Mouse (Mus musculus) forebrain, embryonic 11.5 days (tissue): ENCODE measurements around the gene Riiad1. TPM values are rescaled to one million over a fixed set of nuclear protein-coding genes. Genes with fewer than 3 reads are reported as not detected.

ENCODE experiments used
- ATAC-seq: fragments of 200-750 bp; cut with Nextera tagmentation; replicated peaks from 2 replicates; pipeline ENCODE4 v1.8.0; 2017; ENCODE audit warnings: moderate TSS enrichment; ENCODE audit not compliant: low FRiP score
- DNase-seq: peaks from one replicate; pipeline ENCODE4 v3.0.0-alpha.2; 2017; ENCODE audit warnings: low spot score
- H3K27ac ChIP-seq: fragments of 300-500 bp; sonication (generic); 2 replicates; pipeline ENCODE4 v1.5.1; 2014; ENCODE audit warnings: low read depth, low read length
- H3K27me3 ChIP-seq: fragments of 300-500 bp; sonication (generic); 2 replicates; pipeline ENCODE4 v1.6.1; 2014; ENCODE audit warnings: mild to moderate bottlenecking, low read length, mixed read lengths; ENCODE audit not compliant: control insufficient read depth, insufficient read depth
- H3K36me3 ChIP-seq: fragments of 300-500 bp; sonication (generic); 2 replicates; pipeline ENCODE4 v1.6.1; 2014; ENCODE audit warnings: mild to moderate bottlenecking, low read length, moderate library complexity, mixed read lengths; ENCODE audit not compliant: control insufficient read depth, insufficient read depth
- H3K4me1 ChIP-seq: fragments of 300-500 bp; sonication (generic); replicated peaks from 2 replicates; pipeline ENCODE4 v1.6.1; 2014; ENCODE audit warnings: low read length, mixed read lengths; ENCODE audit not compliant: control insufficient read depth, insufficient read depth
- H3K4me2 ChIP-seq: fragments of 300-500 bp; sonication (generic); 2 replicates; pipeline ENCODE4 v1.6.1; 2014; ENCODE audit warnings: low read depth, mild to moderate bottlenecking, low read length, moderate library complexity, mixed read lengths; ENCODE audit not compliant: severe bottlenecking
- H3K4me3 ChIP-seq: fragments of 300-500 bp; sonication (generic); 2 replicates; pipeline ENCODE4 v1.5.1; 2014; ENCODE audit warnings: low read depth, low read length
- H3K9ac ChIP-seq: fragments of 300-500 bp; sonication (generic); 2 replicates; pipeline ENCODE4 v1.6.1; 2014; ENCODE audit warnings: low read length
- H3K9me3 ChIP-seq: fragments of 300-500 bp; sonication (generic); 2 replicates; pipeline ENCODE4 v1.6.1; 2016; ENCODE audit warnings: low read length, mixed read lengths; ENCODE audit not compliant: control insufficient read depth
- WGBS: fragments of 180-500 bp; shearing (Covaris S2); extraction: QIAGEN DNeasy Blood & Tissue Kit; methylation state at CpG from one replicate; pipeline ENCODE4 v1.1.7; 2014; 5-methylcytosine and 5-hydroxymethylcytosine counted together
- polyA plus RNA-seq: library from polyadenylated mRNA; unstranded; fragments of >200 nt; fragmentation: Nextera tagmentation; extraction: Ambion mirVana; gene quantifications from 2 replicates; pipeline ENCODE4 v1.2.1, GENCODE M21; 2014

Riiad1 gene
- polyA plus RNA-seq, 1 experiment from 2014 or later: 12.8 TPM

- no peak overlapping the region for H3K4me2 ChIP-seq
- H3K36me3 ChIP-seq: no peaks in the 10 kb centered on the region
- H3K4me1 ChIP-seq: peaks cover 43% of the 10 kb centered on the region
- no peaks in the 10 kb centered on the region; the same call in 1 of the 2 replicates for H3K27me3 ChIP-seq
- ATAC-seq: no peak
- DNase-seq: no peak
- no peaks in the 10 kb centered on the region for H3K9me3 ChIP-seq
- H3K9ac ChIP-seq: no peak overlapping the region
- H3K27ac ChIP-seq: peak overlapping the region; percentile 69
- 85% methylated on average over 17 of the region's 17 CpGs for WGBS
- H3K4me3 ChIP-seq: no peak overlapping the region
These were observed 2.7 kb upstream of the Riiad1 start for GRCm38 (mm10) chr3:94482764-94483385.

- Histone ChIP-seq H3K4me1 (peaks cover 48% of the 10 kb centered on the region), H3K4me3 (no peak overlapping the region), H3K9ac (no peak overlapping the region), H3K27ac (no peak overlapping the region), H3K27me3 (no peaks in the 10 kb centered on the region; the same call in 1 of the 2 replicates), H3K9me3 (no peaks in the 10 kb centered on the region), H3K4me2 (no peak overlapping the region), H3K36me3 (no peaks in the 10 kb centered on the region)
- no peak for DNase-seq
- no peak for ATAC-seq
- WGBS: 54% methylated on average over 4 of the region's 4 CpGs
These were observed 1.3 kb upstream of the Riiad1 start for GRCm38 (mm10) chr3:94481429-94481828.

- H3K27ac ChIP-seq: no peak overlapping the region
- H3K36me3 ChIP-seq: no peaks in the 10 kb centered on the region
- H3K9me3 ChIP-seq: no peaks in the 10 kb centered on the region
- H3K27me3 ChIP-seq: no peaks in the 10 kb centered on the region; the same call in 1 of the 2 replicates
- WGBS: 8% methylated on average over 11 of the region's 11 CpGs
- peak; percentile 61 for DNase-seq
- peak overlapping the region; percentile 51 for H3K4me3 ChIP-seq
- H3K4me2 ChIP-seq: peak overlapping the region; percentile 54
- peaks cover 33% of the 10 kb centered on the region for H3K4me1 ChIP-seq
- peak overlapping the region; percentile 71 for H3K9ac ChIP-seq
- ATAC-seq: no peak
These were observed 577 bp downstream of the Riiad1 start for GRCm38 (mm10) chr3:94479564-94479963.

- ATAC-seq (peak; percentile 16; the same call in 1 of the 2 replicates), DNase-seq (peak; percentile 57)
- H3K4me3 ChIP-seq: peak overlapping the region; percentile 51
- peak overlapping the region; percentile 54 for H3K4me2 ChIP-seq
- peak overlapping the region; percentile 82 for H3K27ac ChIP-seq
- H3K4me1 ChIP-seq: peaks cover 30% of the 10 kb centered on the region
- WGBS: 5% methylated on average over 9 of the region's 9 CpGs
- H3K9me3 ChIP-seq: no peaks in the 10 kb centered on the region
- H3K9ac ChIP-seq: peak overlapping the region; percentile 71
- H3K36me3 ChIP-seq: no peaks in the 10 kb centered on the region
- H3K27me3 ChIP-seq: no peaks in the 10 kb centered on the region; the same call in 1 of the 2 replicates
These were observed 1.5 kb downstream of the Riiad1 start for GRCm38 (mm10) chr3:94478591-94479169.

GRCm38 (mm10) chr3:94477981-94478422 lies 2.1 kb downstream of the Riiad1 start, which contains the start of gene Celf3:
Gene Celf3 (plus strand): TSS chr3:94478295.
- DNase-seq: peak; percentile 84
- Histone ChIP-seq H3K36me3 (no peaks in the 10 kb centered on the region), H3K4me3 (peak within 1 kb of the TSS; percentile 51), H3K4me1 (peaks cover 26% of the 10 kb centered on the region), H3K9me3 (no peaks in the 10 kb centered on the region), H3K27me3 (no peaks in the 10 kb centered on the region; the same call in 1 of the 2 replicates), H3K9ac (peak within 1 kb of the TSS; percentile 71), H3K4me2 (peak within 1 kb of the TSS; percentile 54), H3K27ac (peak within 1 kb of the TSS; percentile 82)
- WGBS: 0% methylated on average over 14 of the region's 14 CpGs
- peak; percentile 85 for ATAC-seq

- peak overlapping the region; percentile 82 for H3K27ac ChIP-seq
- peaks cover 22% of the 10 kb centered on the region for H3K4me1 ChIP-seq
- H3K4me3 ChIP-seq: peak overlapping the region; percentile 51
- peak overlapping the region; percentile 41 for H3K9ac ChIP-seq
- no peaks in the 10 kb centered on the region for H3K36me3 ChIP-seq
- H3K4me2 ChIP-seq: peak overlapping the region; percentile 54
- DNase-seq (no peak), ATAC-seq (peak; percentile 0; the same call in 1 of the 2 replicates)
- 22% methylated on average over 4 of the region's 4 CpGs for whole genome bisulfite sequencing
- H3K27me3 ChIP-seq: no peaks in the 10 kb centered on the region; the same call in 1 of the 2 replicates
- H3K9me3 ChIP-seq: no peaks in the 10 kb centered on the region
These were observed 2.7 kb downstream of the Riiad1 start for GRCm38 (mm10) chr3:94477444-94477843.

- peaks cover 21% of the 10 kb centered on the region for H3K4me1 ChIP-seq
- no peaks in the 10 kb centered on the region; the same call in 1 of the 2 replicates for H3K27me3 ChIP-seq
- ATAC-seq: no peak
- no peak overlapping the region for H3K9ac ChIP-seq
- H3K27ac ChIP-seq: no peak overlapping the region
- no peaks in the 10 kb centered on the region for H3K9me3 ChIP-seq
- H3K36me3 ChIP-seq: no peaks in the 10 kb centered on the region
- H3K4me3 ChIP-seq: no peak overlapping the region
- no peak overlapping the region for H3K4me2 ChIP-seq
- DNase-seq: no peak
- 66% methylated on average over 8 of the region's 8 CpGs for WGBS
These were observed 3.7 kb downstream of the Riiad1 start for GRCm38 (mm10) chr3:94476301-94477035.

- DNase-seq: no peak
- H3K36me3 ChIP-seq: no peaks in the 10 kb centered on the region
- H3K27me3 ChIP-seq: no peaks in the 10 kb centered on the region
- no peak overlapping the region; the same call in 1 of the 2 replicates for H3K27ac ChIP-seq
- no peak overlapping the region for H3K9ac ChIP-seq
- WGBS: 80% methylated on average over 5 of the region's 5 CpGs
- no peak overlapping the region for H3K4me3 ChIP-seq
- H3K4me1 ChIP-seq: peaks cover 13% of the 10 kb centered on the region; the same call in 1 of the 2 replicates
- no peaks in the 10 kb centered on the region for H3K9me3 ChIP-seq
- H3K4me2 ChIP-seq: no peak overlapping the region
- ATAC-seq: no peak
These were observed 6.4 kb downstream of the Riiad1 start for GRCm38 (mm10) chr3:94473567-94474232.
